Mouse (Mus musculus): ENCODE results near the gene Gucy2d. TPM values are rescaled to one million over a fixed set of nuclear protein-coding genes. Genes with fewer than 3 reads are reported as not detected.
A peak's percentile ranks its signal among the peaks of the same experiment; 100 is the strongest.

Gene Gucy2d
- total RNA-seq, 2 experiments from 2014 or later = 0.07 TPM; not detected in 1

DNA sequence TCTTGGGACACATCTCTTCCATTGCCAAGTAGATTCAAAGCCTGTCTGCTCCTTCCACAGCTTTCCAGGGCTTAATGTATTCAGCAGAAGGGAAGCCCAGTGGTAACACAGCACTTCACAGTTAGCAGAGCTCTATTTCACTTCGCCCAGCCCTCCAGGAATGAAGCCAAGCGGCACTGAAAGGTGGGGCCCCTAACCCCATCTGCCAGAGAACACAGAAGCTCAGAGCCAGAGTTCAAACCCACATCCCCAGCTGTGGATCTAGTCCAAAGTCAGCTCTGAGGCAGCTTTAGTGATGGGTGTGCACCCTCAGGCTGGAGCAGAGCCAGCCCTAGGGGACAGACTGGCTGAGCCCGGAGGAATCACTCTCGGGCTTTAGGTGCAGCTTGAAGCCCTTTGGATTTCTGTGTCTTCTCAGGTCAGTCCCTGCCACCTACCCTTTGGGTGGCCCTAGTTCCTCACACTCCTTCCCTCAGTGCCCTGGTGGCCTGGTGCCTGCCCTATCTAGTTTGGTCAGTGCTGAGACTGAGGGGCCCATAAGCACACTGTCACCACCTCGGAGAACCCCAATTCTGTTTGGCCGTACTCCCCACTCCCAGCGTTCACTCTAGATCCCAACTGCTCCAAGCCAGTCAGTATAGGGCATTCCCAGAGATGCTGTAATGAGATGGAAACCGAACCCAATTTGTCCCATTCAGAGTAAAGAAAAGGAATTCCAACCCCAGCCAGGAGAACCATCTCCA lies 83.0 kb downstream of the Gucy2d start:
- peak; percentile 81 to 91 for DNase-seq

GRCm38 (mm10) chr7:98523813-98524361 lies 83.7 kb downstream of the Gucy2d start:
- peak; percentile 78 to 84 for DNase-seq

- DNase-seq = peak in 1 of 2 experiments; percentile 48
These were observed 84.2 kb downstream of the Gucy2d start for GRCm38 (mm10) chr7:98524401-98524800.

DNA sequence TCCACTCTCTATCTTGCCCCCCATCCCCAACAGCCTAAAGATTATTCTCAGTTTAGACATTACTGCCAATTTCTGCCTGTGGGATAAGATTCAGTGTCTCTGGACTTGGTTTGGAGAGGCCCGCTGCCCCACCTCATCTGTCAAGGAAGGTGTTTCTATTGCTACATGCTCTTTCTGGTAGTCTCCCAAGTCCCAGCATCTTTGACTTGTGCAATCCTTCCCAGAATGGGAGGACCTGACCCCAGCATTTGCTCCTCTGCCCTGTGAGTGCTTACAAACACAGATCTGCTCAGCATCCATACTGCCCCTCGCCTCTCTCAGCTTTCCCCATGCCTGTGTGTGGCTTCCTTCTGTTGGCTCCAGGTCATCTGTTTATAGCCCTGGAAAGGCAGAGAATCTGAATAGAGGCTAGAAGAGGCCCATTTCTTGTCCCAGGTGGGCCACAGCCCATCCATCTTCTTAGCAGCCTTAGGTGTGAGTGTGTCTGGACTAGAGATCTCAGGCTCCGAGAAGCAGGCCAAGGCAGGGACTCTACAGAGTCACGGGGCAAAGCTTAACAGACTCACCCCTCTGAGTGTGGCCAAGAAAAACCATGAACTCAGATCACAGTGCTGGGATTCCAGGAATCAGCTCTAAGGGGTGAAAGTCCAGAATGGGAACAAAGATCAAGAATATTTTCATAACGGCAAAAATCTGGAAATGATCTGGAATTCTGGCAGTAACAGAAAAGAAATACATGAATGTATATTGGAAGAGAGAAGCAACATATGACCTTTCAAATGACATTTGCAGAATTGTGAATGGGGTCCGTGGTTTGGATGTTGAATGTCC lies 84.9 kb downstream of the Gucy2d start:
- peak in 1 of 2 experiments; percentile 55 for DNase-seq

Other genes with a start within 250 kb of the Gucy2d start
- not detected for gene B3gnt6, start 240.9 kb upstream of the Gucy2d start, total RNA-seq (2021)
- gene Acer3, start 119.2 kb upstream of the Gucy2d start, total RNA-seq (2021) = 10 to 100 TPM; 10.1 to 11.7 TPM
- 1 to 10 TPM; 2.3 TPM for gene Tsku, start 79.1 kb upstream of the Gucy2d start, total RNA-seq (2021)
- gene Lrrc32, start 48.9 kb downstream of the Gucy2d start, total RNA-seq (2021) = 1 to 10 TPM; 7.5 to 8.0 TPM
- gene Emsy, start 216.4 kb downstream of the Gucy2d start, total RNA-seq (2021) = 10 to 100 TPM; 16.7 to 23.8 TPM